Mouse (Mus musculus): ENCODE measurements around the gene Mapk1.

Gene Mapk1

DNA sequence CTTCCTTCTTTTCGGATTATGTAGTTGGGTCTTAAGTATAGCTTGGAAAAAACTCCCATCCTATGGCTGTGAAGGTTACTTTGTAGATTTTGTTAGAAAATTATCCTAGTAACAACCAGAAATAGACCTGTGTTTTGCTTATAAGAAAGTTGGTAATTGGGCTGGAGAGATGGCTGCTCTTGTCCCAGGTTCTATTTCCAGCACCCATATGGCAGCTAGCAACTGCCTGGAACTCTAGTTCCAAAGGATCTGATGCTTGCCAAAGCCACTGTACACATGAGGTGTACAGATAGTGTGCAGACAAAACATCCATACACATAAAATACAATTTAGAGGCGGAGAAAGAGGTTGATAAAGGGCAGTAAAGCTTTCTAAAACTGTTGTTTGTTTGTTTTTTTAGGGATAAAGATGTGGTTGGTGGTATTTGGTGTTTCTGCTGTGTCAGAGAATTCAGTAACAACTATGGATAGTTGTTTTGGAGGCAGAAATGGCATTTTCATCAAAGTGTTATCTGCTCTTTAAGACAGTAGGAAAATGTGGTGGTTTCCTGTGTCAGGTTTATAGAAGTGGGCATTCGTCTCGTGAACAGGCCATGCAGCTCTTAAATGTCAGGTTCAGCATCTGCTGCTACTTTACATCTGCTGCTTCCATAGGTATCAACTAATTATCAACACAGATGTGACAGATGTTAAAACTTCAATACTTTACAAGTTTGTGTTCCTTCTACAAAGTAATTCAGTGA is 32.1 kb downstream of the Mapk1 start:
- in situ Hi-C loops (cut with MboI; ENCODE audit: unreplicated experiment in 2 of 2), result no loop called here

DNA sequence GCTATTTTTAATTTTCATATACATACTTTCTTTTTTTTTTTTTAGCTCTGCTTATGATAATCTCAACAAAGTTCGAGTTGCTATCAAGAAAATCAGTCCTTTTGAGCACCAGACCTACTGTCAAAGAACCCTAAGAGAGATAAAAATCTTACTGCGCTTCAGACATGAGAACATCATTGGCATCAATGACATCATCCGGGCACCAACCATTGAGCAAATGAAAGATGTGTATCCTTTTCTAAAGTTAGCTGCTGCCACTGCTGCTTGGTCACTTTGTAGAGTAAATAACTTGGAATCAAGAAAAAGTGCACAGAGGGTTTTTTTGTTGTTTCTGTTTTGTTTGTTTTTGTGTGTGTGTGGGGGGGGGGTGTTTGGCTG is 32.7 kb downstream of the Mapk1 start:
- in situ Hi-C loops (cut with MboI; ENCODE audit: unreplicated experiment in 2 of 2), result no loop called here

DNA sequence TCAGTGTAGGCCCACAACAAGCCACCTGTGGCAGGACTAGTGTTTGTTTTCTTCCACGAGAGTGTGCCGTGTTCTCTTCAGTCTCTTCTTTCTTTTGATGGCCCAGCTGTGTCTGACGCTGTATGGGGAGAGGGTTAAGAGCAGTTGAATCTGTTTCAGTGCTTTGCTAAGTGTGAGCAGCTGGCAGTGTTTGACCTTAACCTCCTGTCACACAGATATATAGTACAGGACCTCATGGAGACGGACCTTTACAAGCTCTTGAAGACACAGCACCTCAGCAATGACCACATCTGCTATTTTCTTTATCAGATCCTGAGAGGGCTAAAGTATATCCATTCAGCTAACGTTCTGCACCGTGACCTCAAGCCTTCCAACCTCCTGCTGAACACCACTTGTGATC is 34.9 kb downstream of the Mapk1 start:
- in situ Hi-C loops (cut with MboI; ENCODE audit: unreplicated experiment in 2 of 2), result no loop called here

DNA sequence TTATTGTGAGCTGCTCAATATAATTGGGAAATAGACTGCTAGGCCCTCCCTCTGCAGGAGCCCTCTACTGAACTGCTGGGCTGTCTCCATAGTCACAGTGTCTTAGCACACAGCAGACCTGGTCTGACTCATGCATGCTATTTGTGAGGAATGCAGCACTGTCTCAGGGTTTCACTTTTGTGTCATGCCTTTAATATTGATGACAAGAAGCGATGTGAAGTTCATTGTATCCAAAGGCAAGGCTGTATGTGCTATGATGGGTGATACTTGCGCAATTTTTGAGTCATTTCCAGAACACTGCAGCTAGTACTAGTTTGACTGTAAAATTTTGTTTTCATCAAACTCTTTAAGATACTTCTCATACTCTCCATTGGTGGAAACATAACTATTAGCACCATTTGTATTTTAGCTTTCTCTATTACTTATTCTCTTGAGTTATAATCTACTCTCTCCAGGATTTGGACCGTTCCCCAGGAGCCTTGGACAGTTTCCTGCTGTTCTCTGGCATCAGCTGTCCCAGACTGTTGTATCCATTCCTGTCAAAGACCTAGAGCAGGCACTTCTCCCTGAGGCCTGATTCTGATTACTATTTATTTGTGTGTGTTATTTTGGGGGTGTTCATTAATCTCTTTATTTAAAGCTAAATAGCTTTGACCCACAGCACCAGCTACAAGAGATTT is 41.4 kb downstream of the Mapk1 start:
- in situ Hi-C loops (cut with MboI; ENCODE audit: unreplicated experiment in 2 of 2), result no loop called here

DNA sequence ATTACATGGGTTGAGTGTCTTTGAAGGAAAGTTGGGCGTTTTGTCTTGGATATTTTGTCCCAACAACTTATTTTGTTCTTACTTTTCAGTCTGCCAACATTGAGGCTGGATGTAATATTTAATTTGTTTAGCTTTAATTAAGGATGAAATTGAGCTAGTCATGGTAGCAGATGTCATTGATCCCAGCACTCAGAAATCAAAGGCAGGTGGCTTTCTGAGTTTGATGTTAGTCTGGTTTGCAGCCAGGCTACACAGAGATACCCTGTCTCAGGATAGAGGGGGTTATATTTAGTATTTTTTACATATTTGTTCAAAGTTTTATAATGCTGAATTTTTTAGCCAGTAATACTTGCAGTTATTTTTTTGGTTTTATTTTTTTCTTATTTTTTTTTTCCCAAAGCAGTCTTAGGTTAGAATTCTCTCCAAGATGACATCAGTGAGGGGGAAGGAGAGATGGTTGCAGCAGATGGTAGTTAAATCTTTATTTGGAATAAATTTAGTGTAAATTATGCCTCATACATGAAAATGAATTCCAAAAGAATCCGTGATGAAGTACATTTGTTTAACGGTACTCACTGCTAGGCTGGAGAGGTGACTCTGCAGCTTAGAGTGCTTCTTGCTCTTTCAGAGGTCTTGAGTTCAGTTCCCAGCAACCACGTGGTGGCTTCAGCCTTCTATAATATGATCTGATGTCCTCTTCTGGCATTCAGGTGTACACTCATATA is 47.0 kb downstream of the Mapk1 start:
- in situ Hi-C loops (cut with MboI; ENCODE audit: unreplicated experiment in 2 of 2), result no loop called here

DNA sequence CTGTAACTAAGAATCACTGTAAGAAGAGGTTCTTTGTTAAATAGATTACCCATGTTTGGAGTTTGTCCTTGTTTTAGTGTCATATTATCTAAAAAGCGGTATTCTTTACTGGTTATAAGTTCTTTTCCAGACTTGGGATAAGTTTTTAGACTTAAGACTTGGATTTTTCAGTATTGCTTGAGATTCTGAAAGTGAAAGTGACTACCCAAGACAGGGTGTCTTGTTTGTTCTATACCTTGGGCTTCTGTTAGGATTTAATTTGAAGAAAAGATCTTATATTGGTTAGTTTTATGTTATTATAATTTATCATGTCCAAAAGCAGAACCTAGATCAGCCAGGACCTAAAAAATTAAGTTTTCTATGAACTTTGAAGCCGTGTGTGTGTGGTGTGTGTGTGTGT is 50.6 kb downstream of the Mapk1 start:
- in situ Hi-C loops (cut with MboI; ENCODE audit: unreplicated experiment in 2 of 2), result no loop called here

DNA sequence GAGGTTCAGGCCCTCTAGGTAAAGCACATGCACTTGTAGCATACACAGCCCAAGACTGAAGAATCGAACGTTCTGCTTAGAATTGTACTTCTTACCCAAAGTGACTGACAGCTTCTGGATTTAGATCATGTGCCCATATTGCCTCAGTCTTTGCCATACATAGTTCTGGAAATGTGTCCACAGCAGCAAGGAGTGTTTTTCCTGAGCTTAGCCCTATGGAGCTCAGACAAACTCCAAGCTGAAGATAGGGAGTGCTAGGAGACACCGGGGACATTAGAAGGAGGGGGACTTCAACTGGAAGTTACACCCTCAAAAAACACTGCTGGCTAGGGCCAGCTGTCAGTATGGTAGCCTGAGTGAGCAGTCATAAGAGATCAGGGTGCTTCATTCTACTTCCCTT is 57.5 kb downstream of the Mapk1 start:
- in situ Hi-C loops (cut with MboI; ENCODE audit: unreplicated experiment in 2 of 2), result no loop called here

DNA sequence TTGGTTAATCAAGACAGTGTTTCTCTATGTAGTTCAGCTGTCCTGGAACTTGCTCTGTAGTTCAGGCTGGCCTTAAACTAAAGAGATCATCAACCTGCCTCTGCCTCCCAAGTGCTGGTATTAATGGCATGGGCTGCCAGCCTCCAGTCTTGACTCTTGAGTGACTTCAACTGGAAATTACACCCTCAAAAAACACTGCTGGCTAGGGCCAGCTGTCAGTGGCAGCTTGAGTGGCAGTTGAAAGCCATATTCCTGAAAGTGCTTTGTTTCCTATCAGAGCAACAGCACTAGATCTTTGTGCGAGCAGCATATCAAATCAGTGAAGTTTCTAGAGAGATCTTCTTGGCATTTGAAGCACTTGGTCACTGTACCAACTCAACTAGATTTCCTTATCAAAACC is 58.2 kb downstream of the Mapk1 start:
- in situ Hi-C loops (cut with MboI; ENCODE audit: unreplicated experiment in 2 of 2), result no loop called here

DNA sequence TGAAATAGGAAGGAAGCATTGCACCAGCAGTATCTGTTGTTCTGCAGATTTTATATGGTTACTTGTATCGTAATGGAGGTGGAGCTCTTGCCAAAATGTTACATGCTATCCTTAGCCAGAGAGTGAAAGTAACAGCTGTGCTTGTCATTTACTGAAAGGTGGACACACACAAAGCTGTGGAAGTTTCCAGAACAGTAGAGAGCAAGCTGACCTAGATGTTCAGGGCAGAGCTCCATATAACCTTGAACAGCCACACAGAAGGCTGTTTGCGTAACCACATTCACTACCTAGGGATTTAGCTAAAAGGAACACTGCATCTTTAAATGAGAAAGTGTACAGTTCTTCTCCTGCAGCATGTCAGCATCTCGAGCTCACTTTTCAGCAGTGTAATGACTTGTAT is 61.1 kb downstream of the Mapk1 start:
- in situ Hi-C loops (cut with MboI; ENCODE audit: unreplicated experiment in 2 of 2), result no loop called here

DNA sequence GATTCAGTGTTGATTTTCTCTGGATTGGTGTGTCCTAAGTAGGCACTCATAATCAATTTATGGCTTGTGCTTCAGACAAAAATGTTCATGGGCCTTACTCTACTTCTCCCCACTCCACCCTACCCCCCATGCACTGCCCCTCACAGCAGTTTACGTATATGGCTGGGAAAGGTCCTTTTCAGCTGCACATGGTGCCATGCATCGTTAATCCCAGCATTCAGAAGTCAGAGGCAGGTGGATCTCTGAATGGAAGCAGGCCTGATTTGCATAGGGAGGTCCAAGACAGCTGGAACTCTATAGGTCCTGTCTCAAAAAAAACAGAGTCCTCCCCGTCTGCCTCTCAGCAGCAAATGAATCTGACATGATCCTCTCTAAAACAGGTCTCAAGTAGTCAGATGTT is 62.1 kb downstream of the Mapk1 start:
- in situ Hi-C loops (cut with MboI; ENCODE audit: unreplicated experiment in 2 of 2), result no loop called here

DNA sequence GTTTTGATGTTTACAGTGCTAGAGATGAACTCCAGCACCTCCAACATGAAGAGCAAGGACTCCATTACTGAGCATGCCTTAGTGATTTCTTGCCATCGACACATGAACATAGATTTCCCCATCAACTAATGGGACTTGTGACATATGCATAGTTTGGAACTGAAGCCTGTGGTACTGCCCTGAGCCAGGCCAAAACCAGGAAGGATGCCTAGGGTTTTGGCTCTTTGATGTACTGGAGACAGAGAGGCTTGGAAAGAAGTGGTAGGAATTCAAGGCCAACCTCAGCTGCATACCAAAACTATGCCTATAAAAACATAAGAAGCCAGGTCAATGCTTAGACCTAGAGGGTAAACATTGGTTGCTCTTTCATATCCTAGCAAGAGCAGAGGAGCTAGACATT is 66.7 kb downstream of the Mapk1 start:
- in situ Hi-C loops (cut with MboI; ENCODE audit: unreplicated experiment in 2 of 2), result loop anchor here in 1 of 2 experiments (25.0 kb wide), 1 partner anchor 463 kb away; no protein-coding TSS in a partner anchor

DNA sequence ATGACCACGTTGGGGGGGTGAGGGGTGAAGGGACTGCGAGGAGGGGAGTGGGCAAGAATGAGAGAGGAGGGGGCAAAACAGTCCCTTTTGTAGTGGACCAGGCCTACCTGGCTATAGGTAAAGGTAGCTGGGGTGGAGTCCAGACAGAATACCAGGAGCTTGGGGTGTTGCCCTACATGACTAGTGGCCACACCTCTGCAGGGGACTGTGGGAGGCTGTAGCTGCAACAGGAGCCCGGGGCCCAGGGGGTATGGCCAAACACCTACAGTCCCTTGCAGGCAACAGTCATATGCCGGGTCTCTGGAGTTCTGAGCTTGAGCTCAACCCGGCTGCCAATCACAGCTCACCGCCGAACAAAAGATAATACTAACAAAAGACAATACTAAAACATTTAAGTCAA is 68.9 kb downstream of the Mapk1 start:
- in situ Hi-C loops (cut with MboI; ENCODE audit: unreplicated experiment in 2 of 2), result loop anchor here in 1 of 2 experiments (25.0 kb wide), 1 partner anchor 465 kb away; no protein-coding TSS in a partner anchor

DNA sequence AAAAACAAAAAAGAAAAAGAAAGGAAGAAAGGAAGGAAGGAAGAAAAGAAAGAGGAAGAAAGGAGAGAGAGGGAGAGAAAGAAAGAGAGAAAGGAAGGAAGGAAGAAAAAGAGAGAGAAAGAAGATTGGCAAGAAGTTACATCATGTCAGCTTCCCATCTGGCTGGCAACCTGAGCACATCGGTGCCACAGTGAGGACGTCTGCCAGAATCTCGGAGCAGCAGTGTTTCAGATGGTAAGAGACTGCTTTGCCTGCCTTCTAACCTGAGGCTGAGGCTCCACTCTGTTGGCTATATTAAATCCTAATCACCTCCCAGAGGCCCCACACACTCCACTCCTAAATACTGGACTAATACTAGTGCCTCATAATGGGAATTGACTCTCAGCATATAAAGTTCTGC is 70.7 kb downstream of the Mapk1 start:
- in situ Hi-C loops (cut with MboI; ENCODE audit: unreplicated experiment in 2 of 2), result loop anchor here in 1 of 2 experiments (25.0 kb wide), 1 partner anchor 467 kb away; no protein-coding TSS in a partner anchor

DNA sequence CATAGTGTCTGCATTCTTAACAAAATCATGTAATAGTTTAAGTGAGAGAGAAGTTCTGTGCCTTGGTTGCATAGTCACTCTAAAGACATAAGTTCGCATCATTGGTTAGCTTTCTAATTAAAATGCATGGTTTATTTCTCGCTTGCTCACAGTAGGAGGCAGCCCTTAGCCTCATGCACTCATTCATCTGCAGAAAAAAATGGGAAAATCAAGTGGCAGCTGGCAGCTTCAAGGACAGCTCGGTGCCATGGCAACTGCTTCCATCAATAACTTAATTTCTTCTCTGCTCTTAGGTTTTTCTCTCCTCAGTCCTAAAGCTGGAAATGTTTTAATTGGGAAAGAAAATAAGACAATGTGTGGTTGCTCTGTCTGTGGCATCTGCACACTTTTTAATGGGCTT is 72.4 kb downstream of the Mapk1 start:
- in situ Hi-C loops (cut with MboI; ENCODE audit: unreplicated experiment in 2 of 2), result loop anchor here in 1 of 2 experiments (25.0 kb wide), 1 partner anchor 468 kb away; no protein-coding TSS in a partner anchor

DNA sequence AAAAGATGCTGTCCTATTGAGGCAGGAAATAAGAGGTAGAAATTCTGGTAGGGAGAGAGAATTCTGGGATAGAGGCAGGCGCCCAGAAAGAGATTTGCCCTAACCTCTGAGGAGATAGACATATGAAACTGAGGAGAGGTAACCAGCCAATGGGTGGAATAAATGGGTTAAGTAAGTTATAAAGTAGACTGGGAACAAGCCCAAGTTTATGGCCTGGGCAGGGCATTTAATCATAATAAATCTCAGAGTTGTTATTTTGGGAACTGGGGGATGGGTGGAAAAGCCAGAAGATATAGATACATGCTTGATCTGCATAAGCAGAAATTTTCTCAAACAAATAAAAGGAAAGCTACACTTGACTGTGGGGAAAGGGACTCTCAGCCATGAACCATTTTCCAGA is 79.2 kb downstream of the Mapk1 start:
- in situ Hi-C loops (cut with MboI; ENCODE audit: unreplicated experiment in 2 of 2), result loop anchor here in 1 of 2 experiments (25.0 kb wide), 1 partner anchor 475 kb away; no protein-coding TSS in a partner anchor

DNA sequence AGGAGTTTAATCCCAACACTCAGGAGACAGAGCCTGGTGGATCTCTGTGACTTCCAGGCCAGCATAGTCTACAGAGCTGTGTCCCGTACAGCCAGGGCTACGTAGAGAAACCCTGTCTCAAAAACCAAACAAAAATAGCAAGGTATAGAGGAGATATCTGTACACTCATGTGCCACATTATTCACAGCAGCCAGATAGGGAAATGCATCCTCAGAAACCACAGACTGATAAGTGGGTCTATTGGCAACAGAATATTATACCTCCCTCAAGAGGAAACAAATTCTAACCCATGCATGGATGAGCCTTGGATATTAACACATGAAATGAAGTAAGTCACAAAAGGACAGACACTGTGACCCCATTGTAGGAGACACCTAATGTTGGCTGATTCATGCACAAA is 84.4 kb downstream of the Mapk1 start:
- in situ Hi-C loops (cut with MboI; ENCODE audit: unreplicated experiment in 2 of 2), result loop anchor here in 1 of 2 experiments (25.0 kb wide), 1 partner anchor 480 kb away; no protein-coding TSS in a partner anchor

DNA sequence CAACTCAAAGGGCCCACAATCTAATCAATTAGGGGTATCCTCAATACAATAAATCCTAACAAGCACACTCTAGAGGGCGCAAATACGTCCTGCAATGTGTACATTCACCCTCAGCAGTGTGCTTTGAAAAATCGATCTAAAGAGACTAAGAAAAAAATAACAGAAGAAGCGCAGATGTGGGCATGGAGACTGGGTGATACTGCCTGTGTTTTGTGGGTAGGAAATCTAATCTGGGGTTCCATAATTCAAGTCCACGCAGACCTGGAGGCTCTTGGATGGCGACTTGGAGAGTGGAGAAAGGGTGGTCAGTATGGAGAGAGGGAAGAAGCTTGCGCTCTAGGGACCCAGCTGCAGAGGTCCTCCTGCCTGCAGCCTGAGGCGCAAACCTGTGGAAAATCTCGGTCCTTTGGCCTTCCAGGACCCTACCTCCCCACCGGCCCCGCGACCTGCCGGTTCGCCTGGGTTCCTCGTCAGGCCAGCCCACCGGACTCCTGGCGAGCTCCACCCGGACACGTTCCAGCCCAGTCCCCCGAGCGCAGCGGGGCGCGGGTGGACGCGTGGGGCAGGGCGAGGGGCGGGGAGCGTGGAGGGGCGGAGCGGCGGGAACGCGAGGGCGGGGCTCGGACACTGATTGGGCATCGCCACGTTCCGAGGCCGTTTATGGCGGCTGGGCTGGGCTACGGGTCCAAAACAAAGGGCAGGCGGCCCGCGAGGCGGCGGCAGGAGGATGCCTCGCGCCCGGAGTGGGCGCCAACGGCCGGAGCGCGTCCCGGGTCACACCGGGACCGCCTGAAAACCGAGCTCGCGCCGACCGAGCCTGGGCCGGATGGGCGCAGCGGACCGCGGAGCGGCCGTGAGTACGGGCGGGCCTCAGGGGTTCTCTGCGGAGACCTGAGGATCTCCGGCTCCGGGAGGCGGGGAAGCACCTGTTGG is 86.6 kb downstream of the Mapk1 start, which contains the start of gene Ypel1:
Gene Ypel1, plus strand, starts transcription at position 186 of the 933 bp plus-strand sequence.
- in situ Hi-C loops (cut with MboI; ENCODE audit: unreplicated experiment in 2 of 2), result loop anchor here in 1 of 2 experiments (25.0 kb wide), 1 partner anchor 482 kb away; no protein-coding TSS in a partner anchor

DNA sequence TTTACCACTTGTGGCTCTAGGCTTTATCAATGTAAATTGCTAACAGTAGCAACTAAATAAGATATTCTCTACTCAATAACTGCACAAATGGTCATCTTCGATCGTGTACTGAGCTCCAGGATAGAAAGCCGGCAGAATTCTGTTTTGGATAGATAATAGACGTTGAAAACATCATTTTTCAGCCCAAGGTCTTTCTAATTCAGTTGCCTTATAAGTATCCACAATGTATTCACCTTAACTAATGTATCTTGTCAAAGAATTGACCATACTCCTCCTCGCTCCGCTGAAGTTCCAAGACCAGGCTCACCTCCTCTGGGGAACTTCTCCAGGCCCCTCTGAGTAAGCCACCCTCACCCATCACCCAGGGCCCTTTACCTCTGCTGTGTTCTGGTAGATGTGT is 87.5 kb downstream of the Mapk1 start:
- in situ Hi-C loops (cut with MboI; ENCODE audit: unreplicated experiment in 2 of 2), result loop anchor here in 1 of 2 experiments (25.0 kb wide), 1 partner anchor 483 kb away; no protein-coding TSS in a partner anchor

DNA sequence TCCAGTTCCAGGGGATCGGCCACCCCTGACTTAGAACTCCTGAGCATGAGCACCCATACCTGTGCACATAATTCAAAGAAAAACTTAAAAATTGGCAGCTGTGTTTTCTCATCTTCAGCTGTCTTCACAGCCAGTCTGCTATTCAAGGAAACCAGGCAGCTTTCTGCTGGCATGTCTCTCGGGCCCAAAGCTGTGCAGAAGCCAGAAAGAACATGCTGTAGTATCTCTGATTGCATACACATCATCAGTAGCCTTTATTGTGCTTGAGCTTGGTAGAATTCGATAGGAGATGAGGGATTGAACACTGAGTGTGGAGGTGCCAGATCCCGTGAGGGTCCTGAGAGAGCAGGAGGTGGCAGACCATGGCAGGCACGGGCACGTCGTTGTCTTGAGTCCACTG is 89.8 kb downstream of the Mapk1 start:
- in situ Hi-C loops (cut with MboI; ENCODE audit: unreplicated experiment in 2 of 2), result loop anchor here in 1 of 2 experiments (25.0 kb wide), 1 partner anchor 486 kb away; no protein-coding TSS in a partner anchor

DNA sequence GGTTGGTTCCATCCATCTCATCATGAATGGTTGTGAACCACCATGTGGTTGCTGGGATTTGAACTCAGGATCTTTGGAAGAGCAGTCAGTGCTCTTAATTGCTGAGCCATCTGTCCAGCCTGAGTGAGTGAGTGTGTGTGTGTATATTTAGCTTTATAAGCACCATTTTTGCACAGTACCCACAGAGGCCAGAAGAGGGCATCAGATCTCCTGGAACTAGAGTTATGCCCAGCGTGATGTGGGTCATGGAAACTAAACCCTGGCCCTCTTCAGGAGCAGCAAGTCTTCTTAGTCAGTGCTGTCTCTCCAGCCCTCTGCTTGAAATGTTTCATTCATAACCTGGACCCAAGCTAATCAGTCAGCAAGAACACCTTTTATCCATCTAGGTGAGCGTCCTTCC is 93.1 kb downstream of the Mapk1 start:
- in situ Hi-C loops (cut with MboI; ENCODE audit: unreplicated experiment in 2 of 2), result no loop called here

All from v-Abl transformed pro-B cells (cell line).